Mouse (Mus musculus) spleen, postnatal 10 days (tissue): Measurements from ENCODE around the gene Rundc3a.
A peak's percentile ranks its signal among the peaks of the same experiment; 100 is the strongest.
"Not testable (repeated sequence)": the region's sequence is repeated elsewhere in the genome, so short reads cannot be mapped to it uniquely, and the experiment has no call there.

ENCODE experiments used
- DNase-seq, 2 experiments: peaks; one replicate each; pipeline ENCODE4 v3.0.0; 2021 to 2022; ENCODE audit warnings: low spot score in 2 of 2

Rundc3a gene

GRCm38 (mm10) chr11:102393238-102393634 lies at the start of gene Rundc3a:
TSS of gene Rundc3a (plus strand) at chr11:102393403.
- DNase-seq = peak; percentile 62 to 84

- no peak for DNase-seq
These were observed 48.7 kb upstream of the Rundc3a start for GRCm38 (mm10) chr11:102344458-102344857.

- peak in 1 of 2 experiments; percentile 47 for DNase-seq
These were observed 46.3 kb upstream of the Rundc3a start for GRCm38 (mm10) chr11:102346926-102347325.

- peak; percentile 45 to 67 for DNase-seq
These were observed 45.5 kb upstream of the Rundc3a start for GRCm38 (mm10) chr11:102347683-102348082.

- peak; percentile 60 to 70 for DNase-seq
These were observed 45.1 kb upstream of the Rundc3a start for GRCm38 (mm10) chr11:102348101-102348585.

GRCm38 (mm10) chr11:102348771-102349170 lies 44.4 kb upstream of the Rundc3a start:
- peak in 1 of 2 experiments; percentile 49 for DNase-seq

- DNase-seq = peak; percentile 25
These were observed 43.8 kb upstream of the Rundc3a start for GRCm38 (mm10) chr11:102349189-102349954.

GRCm38 (mm10) chr11:102350416-102350815 lies 42.8 kb upstream of the Rundc3a start:
- DNase-seq = peak; percentile 27 to 29

- peak; percentile 33 to 54 for DNase-seq
These were observed 42.2 kb upstream of the Rundc3a start for GRCm38 (mm10) chr11:102350981-102351523.

GRCm38 (mm10) chr11:102352378-102352777 lies 40.8 kb upstream of the Rundc3a start:
- DNase-seq = peak in 1 of 2 experiments; percentile 40

- peak; percentile 33 to 40 for DNase-seq
These were observed 40.2 kb upstream of the Rundc3a start for GRCm38 (mm10) chr11:102353021-102353431.

- peak; percentile 22 to 28 for DNase-seq
These were observed 37.7 kb upstream of the Rundc3a start for GRCm38 (mm10) chr11:102355501-102355900.

- DNase-seq = peak in 1 of 2 experiments; percentile 27
These were observed 37.0 kb upstream of the Rundc3a start for GRCm38 (mm10) chr11:102356190-102356589.

GRCm38 (mm10) chr11:102356636-102357350 lies 36.4 kb upstream of the Rundc3a start:
- peak; percentile 33 to 36 for DNase-seq

- peak; percentile 27 to 29 for DNase-seq
These were observed 34.8 kb upstream of the Rundc3a start for GRCm38 (mm10) chr11:102358365-102358764.

- peak; percentile 28 to 55 for DNase-seq
These were observed 31.3 kb upstream of the Rundc3a start for GRCm38 (mm10) chr11:102361776-102362495.

- DNase-seq = peak; percentile 85 to 92
These were observed 29.6 kb upstream of the Rundc3a start for GRCm38 (mm10) chr11:102363623-102364022.

GRCm38 (mm10) chr11:102364570-102365371 lies 28.4 kb upstream of the Rundc3a start:
- DNase-seq = peak; percentile 85 to 87

GRCm38 (mm10) chr11:102365699-102366098 lies 27.5 kb upstream of the Rundc3a start:
- DNase-seq = peak; percentile 60 to 76

- not testable (repeated sequence) for DNase-seq
These were observed 27.1 kb upstream of the Rundc3a start, which contains the start of gene Slc4a1 for GRCm38 (mm10) chr11:102366103-102366502. TSS of gene Slc4a1 (minus strand) at chr11:102366203.
